Comparison of ENCODE assay signal across 28 mouse cellular contexts in the genomic region with DNA sequence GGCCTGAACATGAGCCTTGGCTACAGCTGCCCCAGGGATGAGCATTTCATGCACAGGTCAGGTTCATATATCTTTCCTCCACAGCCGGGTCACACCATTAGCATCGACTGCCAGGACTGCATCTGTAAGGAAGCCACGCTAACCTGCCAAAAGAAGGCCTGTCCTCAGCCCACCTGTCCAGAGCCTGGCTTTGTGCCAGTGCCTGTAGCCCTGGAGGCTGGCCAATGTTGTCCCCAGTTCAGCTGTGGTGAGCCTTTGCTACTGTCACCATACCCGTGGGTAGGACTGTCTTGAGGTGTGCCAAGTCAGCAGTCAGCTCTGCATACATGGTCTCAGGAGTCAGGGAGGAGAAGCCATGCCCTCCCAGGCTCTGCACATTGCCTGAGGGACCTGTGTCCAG. TPM values are rescaled to one million over a fixed set of nuclear protein-coding genes. Genes with fewer than 3 reads are reported as not detected.
DNase-seq lines count a peak whose midpoint lies in the region; ATAC-seq and TF ChIP-seq lines count a peak whose summit lies in the region.
"Had no signal": no experiment of that assay in that cellular context is flagged by ENCODE, and none has a peak within 500 bp of the region (broad histone marks: within the 10 kb centered on the region; RNA-seq: fewer than 3 reads in every experiment).

No protein-coding gene starts in this region.

- DNase-seq in cerebellum, adult 18-20 months = peak; percentile 7 to 11
- peak; percentile 31 for DNase-seq in kidney, postnatal 10 days
- no peak for DNase-seq in kidney, adult 18-20 months
- peak; percentile 15 to 21 for DNase-seq in cerebellum, adult 2 months
- DNase-seq in cerebellum, postnatal 25 days = peak; percentile 17 to 55
- no peak for DNase-seq in hindbrain, embryonic 14.5 days (ENCODE audit: low spot score)
- DNase-seq: adrenal gland, postnatal 25 days; gastrocnemius, postnatal 10 days; heart, adult 2 months; heart, postnatal 14 days; kidney, adult 8-10 months; liver; retina, postnatal 1 day; right cerebral cortex, postnatal 25 days; thymus, adult 18-20 months; thymus, postnatal 4 days had no signal

- TF ChIP-seq CTCF in cerebellum, adult 2 months (IDR thresholded peaks at IDR 0.05; ENCODE audit: borderline replicate concordance, insufficient read depth, low read depth, low read length) = no peak

- H3K27me3 ChIP-seq in cerebellum, adult 2 months (ENCODE audit: control insufficient read depth, insufficient read depth, low read length) = no peaks in the 10 kb centered on the region
- H3K27me3 ChIP-seq in hindbrain, embryonic 14.5 days (ENCODE audit: control insufficient read depth, insufficient read depth, low read length) = no peaks in the 10 kb centered on the region
- H3K27me3 ChIP-seq: embryonic facial prominence, embryonic 13.5 days; heart, embryonic 13.5 days; hindbrain, embryonic 12.5 days; lung, embryonic 15.5 days; midbrain, embryonic 15.5 days; neural tube, embryonic 12.5 days had no signal

- H3K9me3 ChIP-seq in hindbrain, embryonic 14.5 days (ENCODE audit: control insufficient read depth, low read length) = no peaks in the 10 kb centered on the region
- H3K9me3 ChIP-seq: embryonic facial prominence, embryonic 13.5 days; heart, embryonic 13.5 days; hindbrain, embryonic 12.5 days; liver, embryonic 15.5 days; lung, embryonic 15.5 days; midbrain, embryonic 15.5 days; neural tube, embryonic 12.5 days had no signal

- no peaks in the 10 kb centered on the region for H3K36me3 ChIP-seq in hindbrain, embryonic 14.5 days (replicated peaks; ENCODE audit: control insufficient read depth, insufficient read depth)
- H3K36me3 ChIP-seq: embryonic facial prominence, embryonic 13.5 days; heart, embryonic 13.5 days; hindbrain, embryonic 12.5 days; liver, embryonic 15.5 days; lung, embryonic 15.5 days; midbrain, embryonic 15.5 days; neural tube, embryonic 12.5 days had no signal

- H3K9ac ChIP-seq in hindbrain, embryonic 14.5 days = no peak overlapping the region
- H3K9ac ChIP-seq: embryonic facial prominence, embryonic 13.5 days; heart, embryonic 13.5 days; hindbrain, embryonic 12.5 days; liver, embryonic 15.5 days; lung, embryonic 15.5 days; midbrain, embryonic 15.5 days; neural tube, embryonic 12.5 days had no signal

- no peak overlapping the region for H3K4me3 ChIP-seq in cerebellum, adult 2 months (replicated peaks; ENCODE audit: insufficient read depth, low read depth, low read length)
- H3K4me3 ChIP-seq in hindbrain, embryonic 14.5 days (replicated peaks; ENCODE audit: low read length) = no peak overlapping the region
- H3K4me3 ChIP-seq: embryonic facial prominence, embryonic 13.5 days; heart, adult 2 months; heart, embryonic 13.5 days; hindbrain, embryonic 12.5 days; liver, embryonic 15.5 days; lung, embryonic 15.5 days; midbrain, embryonic 15.5 days; neural tube, embryonic 12.5 days had no signal

- TF ChIP-seq POLR2A in cerebellum, adult 2 months (IDR thresholded peaks at IDR 0.05; ENCODE audit: borderline replicate concordance, insufficient read depth, low read length) = no peak

- no peak overlapping the region for H3K4me2 ChIP-seq in hindbrain, embryonic 14.5 days (replicated peaks)
- H3K4me2 ChIP-seq: embryonic facial prominence, embryonic 13.5 days; heart, embryonic 13.5 days; hindbrain, embryonic 12.5 days; liver, embryonic 15.5 days; lung, embryonic 15.5 days; midbrain, embryonic 15.5 days; neural tube, embryonic 12.5 days had no signal

- ATAC-seq in cerebellum, adult (ENCODE audit: insufficient number of reproducible peaks, low FRiP score, low TSS enrichment) = no peak
- ATAC-seq in hindbrain, embryonic 14.5 days (ENCODE audit: low FRiP score) = no peak
- ATAC-seq: CD4-positive, CD25-positive, alpha-beta regulatory T cell, adult 4 months; forebrain, embryonic 14.5 days; midbrain, embryonic 15.5 days had no signal

- 21% methylated on average over 4 of the region's 4 CpGs for WGBS in cerebellum, adult 2 months
- WGBS in hindbrain, embryonic 14.5 days = 75% methylated on average over 4 of the region's 4 CpGs

- no peak overlapping the region for H3K27ac ChIP-seq in cerebellum, adult 2 months (ENCODE audit: insufficient read depth, low read length)
- H3K27ac ChIP-seq in hindbrain, embryonic 14.5 days = no peak overlapping the region
- H3K27ac ChIP-seq: embryonic facial prominence, embryonic 13.5 days; heart, adult 2 months; heart, embryonic 13.5 days; hindbrain, embryonic 12.5 days; liver, embryonic 15.5 days; lung, embryonic 15.5 days; midbrain, embryonic 15.5 days; neural tube, embryonic 12.5 days had no signal

- peaks cover 13% of the 10 kb centered on the region for H3K4me1 ChIP-seq in cerebellum, adult 2 months (ENCODE audit: control insufficient read depth, insufficient read depth, low read length)
- no peaks in the 10 kb centered on the region for H3K4me1 ChIP-seq in hindbrain, embryonic 14.5 days (replicated peaks; ENCODE audit: control insufficient read depth, insufficient read depth, low read length)
- H3K4me1 ChIP-seq: heart, embryonic 13.5 days; liver, embryonic 15.5 days; lung, embryonic 15.5 days; midbrain, embryonic 15.5 days had no signal

RNA-seq across cellular contexts. Expression of gene Muc5b, which starts 23.5 kb away (rescaled TPM):
- polyA plus RNA-seq in cerebellum, adult 2 months (2012; rRNA removed) = under 0.01 TPM in 1 of 2 replicates, not detected in the other
- polyA plus RNA-seq in hindbrain, embryonic 14.5 days (2014; fragmentation: Nextera tagmentation; extraction: Ambion mirVana) = 0.03 TPM in 1 of 2 replicates, not detected in the other
- polyA plus RNA-seq: brain, embryonic 14.5 days; CD4-positive, CD25-positive, alpha-beta regulatory T cell, adult 4 months; embryonic facial prominence, embryonic 13.5 days; forebrain, embryonic 14.5 days had no signal

RNA-seq across cellular contexts. Expression of gene Muc5ac, which starts 26.6 kb away (rescaled TPM):
- polyA plus RNA-seq in cerebellum, adult 2 months (2012; rRNA removed) = not detected in 2 replicates
- not detected in 2 replicates for polyA plus RNA-seq in hindbrain, embryonic 14.5 days (2014; fragmentation: Nextera tagmentation; extraction: Ambion mirVana)
- polyA plus RNA-seq: brain, embryonic 14.5 days; embryonic facial prominence, embryonic 13.5 days; forebrain, embryonic 14.5 days; heart, embryonic 13.5 days; hindbrain, embryonic 12.5 days; intestine, embryonic 14.5 days; liver, embryonic 15.5 days; midbrain, embryonic 15.5 days; neural tube, embryonic 12.5 days had no signal

Comparison
In these comparisons a context has a peak if more than half of its experiments do, and no peak if none do; other contexts are left out.
1. DNase-seq: peak in cerebellum, adult 18-20 months (2 of 2), kidney, postnatal 10 days (single experiment), cerebellum, adult 2 months (2 of 2) and cerebellum, postnatal 25 days (2 of 2); none in kidney, adult 18-20 months (single experiment) and hindbrain, embryonic 14.5 days (single experiment).